Mouse (Mus musculus): ENCODE data around the gene Lrrc42. TPM values are rescaled to one million over a fixed set of nuclear protein-coding genes. Genes with fewer than 3 reads are reported as not detected.

Lrrc42 gene
- polyA plus RNA-seq, 1 experiment from 2014 or later = 83.0 TPM

GRCm38 (mm10) chr4:107210483-107211097 lies 42.7 kb downstream of the Lrrc42 start:
- H3K4me3 ChIP-seq = no peak overlapping the region
- H3K27me3 ChIP-seq (ENCODE audit: low read depth, poor library complexity, severe bottlenecking) = no peaks in the 10 kb centered on the region
- DNase-seq (ENCODE audit: low spot score) = no peak
- H3K36me3 ChIP-seq = peaks cover 31% of the 10 kb centered on the region
- 86% methylated on average over 5 of the region's 5 CpGs for WGBS
- H3K4me1 ChIP-seq = peaks cover 16% of the 10 kb centered on the region
- H3K9me3 ChIP-seq (replicated peaks) = no peaks in the 10 kb centered on the region
- 0 out of 2 replicates have a peak overlapping the region, but pooled peaks have one; percentile 17 for H3K27ac ChIP-seq (replicated peaks)

- Histone ChIP-seq H3K27me3 (ENCODE audit: low read depth, poor library complexity, severe bottlenecking) (no peaks in the 10 kb centered on the region), H3K4me3 (no peak within 1 kb of the TSS), H3K27ac (replicated peaks) (peak within 1 kb of the TSS; percentile 33; the same call in 1 of the 2 replicates), H3K9me3 (replicated peaks) (no peaks in the 10 kb centered on the region), H3K36me3 (peaks cover 48% of the 10 kb centered on the region), H3K4me1 (peaks cover 16% of the 10 kb centered on the region)
- no peak for DNase-seq (ENCODE audit: low spot score)
- WGBS = 90% methylated on average over 3 of the region's 3 CpGs
Measured at GRCm38 (mm10) chr4:107208880-107209279, 44.5 kb downstream of the Lrrc42 start, which contains the start of gene Ldlrad1. Ldlrad1 (plus strand) TSS chr4:107209180.

- WGBS = 99% methylated on average over 2 of the region's 2 CpGs
- no peak for DNase-seq (ENCODE audit: low spot score)
- no peaks in the 10 kb centered on the region for H3K9me3 ChIP-seq (replicated peaks)
- H3K4me3 ChIP-seq = no peak overlapping the region
- no peak overlapping the region for H3K27ac ChIP-seq (replicated peaks)
- peaks cover 16% of the 10 kb centered on the region for H3K4me1 ChIP-seq
- H3K27me3 ChIP-seq (ENCODE audit: low read depth, poor library complexity, severe bottlenecking) = no peaks in the 10 kb centered on the region
- peaks cover 66% of the 10 kb centered on the region for H3K36me3 ChIP-seq
Measured at GRCm38 (mm10) chr4:107207016-107207415, 46.3 kb downstream of the Lrrc42 start.

GRCm38 (mm10) chr4:107203001-107203400 lies 50.3 kb downstream of the Lrrc42 start:
- 91% methylated on average over 7 of the region's 7 CpGs for WGBS
- no peak for DNase-seq (ENCODE audit: low spot score)
- Histone ChIP-seq H3K9me3 (replicated peaks) (no peaks in the 10 kb centered on the region), H3K36me3 (peaks cover 99% of the 10 kb centered on the region), H3K27ac (replicated peaks) (no peak overlapping the region), H3K4me3 (no peak overlapping the region), H3K4me1 (no peaks in the 10 kb centered on the region), H3K27me3 (ENCODE audit: low read depth, poor library complexity, severe bottlenecking) (no peaks in the 10 kb centered on the region)

- H3K4me3 ChIP-seq = no peak overlapping the region
- H3K36me3 ChIP-seq = peaks cover 99% of the 10 kb centered on the region
- no peak for DNase-seq (ENCODE audit: low spot score)
- no peaks in the 10 kb centered on the region for H3K4me1 ChIP-seq
- H3K27me3 ChIP-seq (ENCODE audit: low read depth, poor library complexity, severe bottlenecking) = no peaks in the 10 kb centered on the region
- WGBS = 95% methylated on average over 3 of the region's 3 CpGs
- no peak overlapping the region for H3K27ac ChIP-seq (replicated peaks)
- no peaks in the 10 kb centered on the region for H3K9me3 ChIP-seq (replicated peaks)
Measured at GRCm38 (mm10) chr4:107201779-107202178, 51.6 kb downstream of the Lrrc42 start.

- no peaks in the 10 kb centered on the region for H3K9me3 ChIP-seq (replicated peaks)
- WGBS = 91% methylated on average over 5 of the region's 5 CpGs
- no peak overlapping the region for H3K4me3 ChIP-seq
- no peak overlapping the region for H3K27ac ChIP-seq (replicated peaks)
- no peaks in the 10 kb centered on the region for H3K4me1 ChIP-seq
- no peaks in the 10 kb centered on the region for H3K27me3 ChIP-seq (ENCODE audit: low read depth, poor library complexity, severe bottlenecking)
- H3K36me3 ChIP-seq = peaks cover 98% of the 10 kb centered on the region
- no peak for DNase-seq (ENCODE audit: low spot score)
Measured at GRCm38 (mm10) chr4:107198072-107198471, 55.3 kb downstream of the Lrrc42 start.

GRCm38 (mm10) chr4:107196454-107196853 lies 56.9 kb downstream of the Lrrc42 start:
- WGBS = 94% methylated on average over 2 of the region's 2 CpGs

GRCm38 (mm10) chr4:107193841-107194240 lies 59.5 kb downstream of the Lrrc42 start:
- 86% methylated on average over 3 of the region's 3 CpGs for WGBS
- Histone ChIP-seq H3K36me3 (peaks cover 98% of the 10 kb centered on the region), H3K27me3 (ENCODE audit: low read depth, poor library complexity, severe bottlenecking) (no peaks in the 10 kb centered on the region), H3K27ac (replicated peaks) (no peak overlapping the region), H3K4me1 (no peaks in the 10 kb centered on the region), H3K9me3 (replicated peaks) (no peaks in the 10 kb centered on the region), H3K4me3 (no peak overlapping the region)
- DNase-seq (ENCODE audit: low spot score) = no peak

More at GRCm38 (mm10) chr4:107196454-107196853, 56.9 kb downstream of the Lrrc42 start:
- Histone ChIP-seq H3K4me1 (no peaks in the 10 kb centered on the region), H3K36me3 (peaks cover 98% of the 10 kb centered on the region), H3K27me3 (ENCODE audit: low read depth, poor library complexity, severe bottlenecking) (no peaks in the 10 kb centered on the region), H3K4me3 (no peak overlapping the region), H3K27ac (replicated peaks) (no peak overlapping the region), H3K9me3 (replicated peaks) (no peaks in the 10 kb centered on the region)
- DNase-seq (ENCODE audit: low spot score) = no peak

GRCm38 (mm10) chr4:107185703-107186102 lies 67.6 kb downstream of the Lrrc42 start:
- no peak for DNase-seq (ENCODE audit: low spot score)
- Histone ChIP-seq H3K27me3 (ENCODE audit: low read depth, poor library complexity, severe bottlenecking) (no peaks in the 10 kb centered on the region), H3K9me3 (replicated peaks) (no peaks in the 10 kb centered on the region), H3K4me1 (peaks cover 6% of the 10 kb centered on the region), H3K4me3 (no peak overlapping the region), H3K36me3 (peaks cover 50% of the 10 kb centered on the region), H3K27ac (replicated peaks) (no peak overlapping the region)
- WGBS = 81% methylated on average over 3 of the region's 3 CpGs

Other genes starting within 250 kb of the Lrrc42 start
- gene Mrpl37, start 186.7 kb downstream of the Lrrc42 start, polyA plus RNA-seq (2016; fragmentation: Nextera tagmentation; extraction: Ambion mirVana) = 122 and 123 TPM in 2 replicates
- gene Cyb5rl, start 186.5 kb downstream of the Lrrc42 start, polyA plus RNA-seq (2016; fragmentation: Nextera tagmentation; extraction: Ambion mirVana) = 7.6 and 9.9 TPM in 2 replicates
- gene Cdcp2, start 156.6 kb downstream of the Lrrc42 start, polyA plus RNA-seq (2016; fragmentation: Nextera tagmentation; extraction: Ambion mirVana) = 0.11 and 0.22 TPM in 2 replicates
- gene Tmem59, start 75.1 kb downstream of the Lrrc42 start, polyA plus RNA-seq (2016; fragmentation: Nextera tagmentation; extraction: Ambion mirVana) = 279 and 311 TPM in 2 replicates
- 30.6 and 39.7 TPM in 2 replicates for gene Tceanc2, start 74.4 kb downstream of the Lrrc42 start, polyA plus RNA-seq (2016; fragmentation: Nextera tagmentation; extraction: Ambion mirVana)
- gene Ldlrad1, start 44.4 kb downstream of the Lrrc42 start, polyA plus RNA-seq (2016; fragmentation: Nextera tagmentation; extraction: Ambion mirVana) = not detected in 2 replicates
- 25.6 and 25.9 TPM in 2 replicates for gene Hspb11, start 61 bp upstream of the Lrrc42 start, polyA plus RNA-seq (2016; fragmentation: Nextera tagmentation; extraction: Ambion mirVana)
- not detected in 2 replicates for gene Dio1, start 53.6 kb upstream of the Lrrc42 start, polyA plus RNA-seq (2016; fragmentation: Nextera tagmentation; extraction: Ambion mirVana)
- gene Yipf1, start 60.8 kb upstream of the Lrrc42 start, polyA plus RNA-seq (2016; fragmentation: Nextera tagmentation; extraction: Ambion mirVana) = 37.8 and 42.6 TPM in 2 replicates
- 49.9 and 51.0 TPM in 2 replicates for gene Ndc1, start 114.3 kb upstream of the Lrrc42 start, polyA plus RNA-seq (2016; fragmentation: Nextera tagmentation; extraction: Ambion mirVana)
- gene Glis1, start 181.1 kb upstream of the Lrrc42 start, polyA plus RNA-seq (2016; fragmentation: Nextera tagmentation; extraction: Ambion mirVana) = 2.1 and 2.2 TPM in 2 replicates